Mouse (Mus musculus) spleen, adult 10 weeks (tissue): ENCODE data around the gene Erlec1. TPM values are rescaled to one million over a fixed set of nuclear protein-coding genes. Genes with fewer than 3 reads are reported as not detected.

Experiments
- polyA plus RNA-seq: library from polyadenylated mRNA; stranded (reverse); fragments of 350-450 nt; fragmentation: Illumina TruSeq; extraction: RNeasy Lipid Tissue Mini Kit (QIAGEN cat#74804); gene quantifications from one replicate; pipeline ENCODE4 v1.2.3, GENCODE M21; 2015; ENCODE audit warnings: low replicate concordance; ENCODE audit not compliant: insufficient read depth

The Erlec1 gene
- 44.4 TPM for polyA plus RNA-seq

GRCm38 (mm10) chr11:30954279-30954725 lies at the start of gene Erlec1:
Erlec1 (minus strand) TSS chr11:30954335.

GRCm38 (mm10) chr11:30985877-30986624 lies 31.9 kb upstream of the Erlec1 start, which contains the start of gene Chac2:
Chac2 (minus strand) TSS chr11:30986350.

GRCm38 (mm10) chr11:30885171-30885871 lies 68.8 kb downstream of the Erlec1 start, which contains the start of the genes Gpr75 and Asb3:
Gpr75 (plus strand) TSS chr11:30885358.
Asb3 (plus strand) TSS chr11:30885416.

Other genes starting within 250 kb of the Erlec1 start
- gene Psme4, start 182.6 kb downstream of the Erlec1 start, polyA plus RNA-seq, result 57.4 TPM
- not detected for gene Gpr75, start 69.0 kb downstream of the Erlec1 start, polyA plus RNA-seq
- 23.5 TPM for gene Asb3, start 68.9 kb downstream of the Erlec1 start, polyA plus RNA-seq
- gene Chac2, start 32.0 kb upstream of the Erlec1 start, polyA plus RNA-seq, result 17.1 TPM
- gene Gm17332, start 228.1 kb upstream of the Erlec1 start, polyA plus RNA-seq, result not detected